Mouse (Mus musculus) ovary, postnatal 36 days (tissue): ENCODE measurements at regions not wholly inside any gene's neighbourhood (a gene's known extent, or its start where the extent isn't known, plus 50 kb on each side); places are given as distances from the start of the nearest gene placed in this dataset.

Source experiments
- DNase-seq: peaks from one replicate; pipeline ENCODE4 v3.0.0; 2022; ENCODE audit warnings: low spot score, mixed read lengths

DNA sequence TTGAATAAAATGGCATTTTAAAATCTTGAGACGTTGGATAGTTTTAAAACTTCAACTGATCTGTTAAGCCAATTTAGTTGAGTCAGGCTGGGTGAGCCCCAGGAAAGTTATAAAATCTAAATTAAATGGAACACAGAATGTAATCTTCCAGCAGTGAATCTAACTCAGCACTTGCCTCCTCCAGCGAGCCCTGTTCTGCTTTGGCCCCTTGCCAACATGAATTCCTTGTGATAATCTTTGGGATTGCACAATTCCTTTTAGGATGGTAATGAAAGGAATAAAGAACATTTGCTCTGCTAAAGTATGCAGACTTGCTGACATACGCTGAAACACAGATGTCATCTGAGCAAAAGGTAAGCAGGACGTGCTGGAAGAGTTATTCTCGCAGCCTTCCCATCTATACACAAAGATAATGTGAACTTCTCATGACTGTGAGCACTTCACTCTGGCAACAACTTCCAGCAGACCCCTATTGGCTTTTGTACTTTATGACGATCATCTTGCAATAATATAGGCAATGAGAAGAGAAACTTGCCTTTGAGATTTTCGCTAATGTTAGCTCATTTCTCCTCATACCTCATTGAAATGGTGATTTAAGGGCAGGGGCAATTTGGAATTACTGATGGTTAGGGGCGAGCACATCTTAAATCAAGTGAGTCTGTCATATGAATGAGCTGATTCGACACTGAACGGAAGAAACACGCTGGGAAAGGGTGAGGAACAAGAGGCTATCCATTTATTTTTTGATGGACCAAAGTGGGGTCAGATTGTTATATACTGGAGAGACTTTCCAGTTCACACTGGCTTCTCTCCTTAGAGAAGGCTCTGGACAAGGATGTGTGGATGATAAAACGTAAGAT lies 216.3 kb upstream of the Pdzrn3 start:
- DNase-seq, result no peak

DNA sequence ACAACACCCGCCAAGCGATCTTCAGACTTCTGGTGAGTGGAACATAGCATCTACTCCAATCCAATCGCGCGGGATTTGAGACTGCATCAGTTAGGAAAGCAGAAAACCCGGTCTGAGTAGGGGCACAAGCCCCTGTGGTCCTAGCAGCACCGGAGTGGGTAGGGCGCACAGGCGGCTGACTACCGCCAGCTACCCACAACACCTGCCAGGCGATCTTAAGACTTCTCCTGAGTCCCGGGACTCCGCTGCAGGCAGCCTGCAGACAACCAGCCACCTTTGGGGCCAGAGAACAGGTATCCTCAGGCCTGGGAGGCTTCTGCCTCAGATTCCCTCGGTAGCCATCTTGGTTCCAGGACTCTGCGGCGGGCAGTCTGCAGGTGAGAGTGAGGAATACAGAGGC lies 208.2 kb upstream of the Pdzrn3 start:
- no peak for DNase-seq

DNA sequence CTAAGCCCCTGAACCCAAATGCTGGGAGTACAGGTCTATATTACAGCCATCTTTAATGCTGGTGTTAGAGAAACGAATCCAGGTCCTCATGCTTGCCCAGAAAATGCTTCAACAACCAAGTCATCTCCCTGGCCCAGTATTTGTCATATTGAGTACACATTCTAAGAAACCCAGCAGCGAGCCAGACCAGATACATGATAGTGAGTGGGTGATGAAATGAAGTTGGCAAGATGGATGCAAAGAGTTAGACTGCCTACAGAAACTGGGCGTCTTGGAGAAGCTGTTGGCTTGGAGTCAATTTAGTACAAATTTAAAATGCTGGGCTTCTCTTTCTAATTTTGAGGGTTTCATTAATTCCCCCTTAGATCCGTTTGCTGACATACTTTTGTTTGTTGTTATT lies 203.1 kb upstream of the Pdzrn3 start:
- no peak for DNase-seq

DNA sequence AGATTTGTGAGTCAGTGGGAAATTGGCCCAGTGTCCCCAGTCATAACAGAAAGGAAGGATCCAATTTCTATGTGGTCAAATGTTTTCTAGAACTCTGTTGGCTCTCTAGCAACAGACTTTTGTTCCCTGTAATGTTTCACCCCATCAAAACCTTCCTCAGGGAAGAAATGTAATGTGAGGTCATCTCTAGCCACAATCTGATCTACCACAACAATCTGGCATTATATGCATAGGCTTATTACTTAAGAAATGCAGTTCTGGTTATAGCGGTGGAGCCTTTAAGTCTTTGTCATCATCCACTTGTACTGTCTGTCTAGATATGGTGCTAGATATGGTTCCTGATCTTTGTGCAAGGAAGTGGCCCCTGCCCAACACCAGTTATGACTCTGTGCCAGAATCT lies 178.4 kb upstream of the Pdzrn3 start:
- no peak for DNase-seq

DNA sequence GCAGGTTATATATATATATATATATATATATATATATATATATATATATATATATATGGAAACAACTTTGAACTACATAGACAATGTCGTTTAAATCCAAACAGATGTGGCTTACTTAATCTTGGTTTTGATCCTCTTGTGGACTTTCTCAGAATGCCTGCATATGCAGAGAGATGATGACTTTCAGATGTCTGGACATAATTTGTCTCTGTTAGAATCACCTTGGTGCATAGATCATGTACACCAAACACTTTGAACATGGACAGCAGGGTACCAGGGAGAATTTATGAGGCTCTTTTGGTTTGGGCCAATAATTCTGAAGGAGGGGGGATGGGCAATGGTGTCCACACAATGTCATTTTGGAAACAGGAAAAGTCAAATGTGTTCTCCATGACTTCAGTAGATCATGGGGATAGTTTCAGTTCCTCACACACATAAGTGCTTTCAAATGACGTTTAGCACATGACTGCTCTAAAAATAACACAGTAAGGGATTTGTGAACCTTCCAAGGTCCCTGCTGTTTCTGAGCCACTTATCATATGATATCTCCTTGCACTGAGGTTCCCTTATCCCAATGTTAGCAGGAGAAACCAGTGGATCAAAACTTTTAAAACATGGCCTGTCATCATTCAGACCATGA lies 177.4 kb upstream of the Pdzrn3 start:
- no peak for DNase-seq

DNA sequence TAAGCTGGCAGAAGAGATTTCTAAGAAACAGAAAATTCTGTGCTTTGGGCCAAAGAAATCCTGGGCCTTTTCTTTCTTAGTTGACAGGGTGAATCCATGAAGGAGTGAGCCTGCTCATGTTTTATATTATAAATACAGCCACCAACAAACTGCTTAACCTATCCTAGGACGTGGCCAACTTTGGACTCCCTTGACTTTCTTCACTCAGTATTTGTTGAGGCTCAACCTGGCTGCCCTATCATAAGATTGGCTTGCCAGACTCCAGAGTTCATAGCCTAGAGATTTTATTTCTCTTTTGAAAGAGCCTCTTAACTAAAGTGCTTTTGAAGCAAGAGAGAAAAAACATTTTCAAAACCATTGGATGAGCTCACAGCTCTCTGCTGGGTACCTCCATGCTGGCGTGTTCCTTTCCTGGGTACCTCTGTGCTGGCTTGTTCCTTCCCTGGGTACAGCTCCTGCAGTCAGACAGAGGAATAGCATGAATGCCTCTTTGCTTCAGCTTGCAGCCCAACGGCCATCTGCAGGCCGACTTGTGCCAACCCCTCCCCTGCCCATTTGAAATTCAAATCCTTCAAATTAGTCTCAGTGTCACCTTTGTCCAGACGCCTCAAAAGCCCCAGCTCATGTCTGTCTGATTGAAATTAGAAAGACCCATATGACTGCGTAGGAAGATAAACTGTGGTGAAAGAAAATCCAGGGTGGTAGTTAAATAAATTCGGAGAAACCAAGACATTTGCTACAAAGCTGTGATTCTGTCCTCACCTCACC lies 173.0 kb upstream of the Pdzrn3 start:
- no peak for DNase-seq

DNA sequence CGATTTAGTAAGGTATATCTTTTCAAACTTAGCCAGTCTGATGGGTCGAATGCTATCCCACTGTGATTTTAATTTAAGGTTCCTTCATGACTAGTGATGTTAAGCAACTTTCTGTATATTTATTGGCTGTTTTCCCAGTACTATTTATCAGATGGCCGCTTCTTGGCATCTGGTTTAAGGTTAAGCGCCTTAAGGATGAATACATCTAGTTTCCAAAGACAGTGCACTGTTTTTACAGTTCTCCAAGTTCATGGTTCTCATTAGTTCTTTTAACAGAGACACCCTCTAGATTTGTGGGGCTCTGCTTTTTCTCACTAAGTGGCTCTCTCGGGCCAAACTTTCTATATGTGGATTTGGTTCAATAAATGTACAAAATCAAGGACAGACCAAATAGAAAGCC lies 159.9 kb upstream of the Pdzrn3 start:
- no peak for DNase-seq

DNA sequence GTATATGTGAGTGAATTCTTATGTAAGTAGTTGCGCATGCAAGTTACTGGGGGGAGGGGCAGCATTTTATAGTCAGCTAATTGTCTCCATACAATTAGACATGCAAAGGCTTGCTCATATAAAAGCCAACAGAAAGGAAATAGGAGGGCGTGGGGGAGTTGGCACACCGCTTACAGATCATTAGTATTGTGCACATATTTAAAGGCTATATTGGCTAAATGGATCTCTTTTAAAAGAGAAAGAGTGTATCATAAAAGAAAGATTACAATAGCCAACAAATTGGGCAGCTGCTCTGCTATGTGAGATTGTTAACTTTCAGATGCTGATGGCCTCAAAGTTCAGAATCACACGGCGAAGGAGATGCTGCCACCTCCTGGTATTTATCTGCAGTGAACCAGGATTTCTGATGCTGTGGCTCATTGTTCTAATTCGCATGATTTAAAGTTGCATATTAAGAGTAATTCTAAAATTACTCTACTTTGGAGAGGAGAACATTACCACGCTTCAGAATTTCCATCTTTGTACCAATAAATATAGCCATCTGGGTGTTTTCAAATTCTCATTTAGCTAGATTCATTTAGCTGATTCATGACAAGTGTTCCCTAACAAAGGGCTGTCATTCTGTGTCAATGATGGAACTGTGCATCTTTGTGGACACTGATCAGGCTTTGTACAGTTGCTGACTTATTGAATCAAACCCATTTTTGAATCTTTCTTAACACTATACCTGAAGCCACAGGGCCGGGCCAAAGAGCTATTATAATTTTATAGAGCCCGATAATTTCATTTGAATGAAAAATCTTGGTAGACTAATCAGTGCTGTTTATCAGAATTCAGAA lies 156.7 kb upstream of the Pdzrn3 start:
- no peak for DNase-seq

DNA sequence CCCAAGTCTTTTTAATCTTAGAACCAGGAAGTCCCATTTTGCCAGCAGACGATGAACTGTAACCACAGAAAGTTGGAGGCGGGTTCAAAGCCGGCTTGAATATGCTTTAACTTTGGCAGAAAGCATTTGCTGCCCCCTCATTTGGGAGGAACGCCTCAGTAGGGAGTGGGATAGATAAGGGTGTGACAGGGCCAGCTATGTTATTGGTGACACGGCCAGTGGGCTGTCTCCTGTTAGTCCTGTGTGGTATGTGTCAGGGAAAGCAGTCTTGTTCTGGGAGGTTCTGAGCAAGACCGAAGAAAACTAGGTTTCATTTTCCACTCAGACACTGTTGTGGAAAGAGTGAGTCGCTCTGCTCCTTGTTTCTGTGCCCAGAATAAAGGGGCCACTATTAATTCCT lies 154.7 kb upstream of the Pdzrn3 start:
- peak; percentile 16 for DNase-seq

DNA sequence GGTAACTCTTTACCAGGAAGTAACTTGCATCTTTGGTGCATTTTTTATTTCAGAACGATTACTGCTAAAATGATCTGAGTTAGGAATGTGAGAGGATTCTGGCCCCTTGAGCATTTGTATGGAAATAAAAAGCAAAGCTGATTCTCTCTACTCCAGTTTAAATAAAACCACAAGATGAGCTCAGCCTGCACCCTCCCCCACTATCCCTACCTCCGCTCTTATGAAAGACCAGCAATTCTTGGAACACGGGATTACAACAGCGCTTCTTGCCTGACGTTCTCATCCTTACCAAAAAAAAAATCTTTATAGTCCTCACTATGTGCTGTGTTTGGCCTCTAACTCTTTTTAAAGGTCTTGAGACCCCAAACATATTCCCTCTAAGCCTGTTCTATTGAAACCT lies 154.2 kb upstream of the Pdzrn3 start:
- DNase-seq, result no peak

DNA sequence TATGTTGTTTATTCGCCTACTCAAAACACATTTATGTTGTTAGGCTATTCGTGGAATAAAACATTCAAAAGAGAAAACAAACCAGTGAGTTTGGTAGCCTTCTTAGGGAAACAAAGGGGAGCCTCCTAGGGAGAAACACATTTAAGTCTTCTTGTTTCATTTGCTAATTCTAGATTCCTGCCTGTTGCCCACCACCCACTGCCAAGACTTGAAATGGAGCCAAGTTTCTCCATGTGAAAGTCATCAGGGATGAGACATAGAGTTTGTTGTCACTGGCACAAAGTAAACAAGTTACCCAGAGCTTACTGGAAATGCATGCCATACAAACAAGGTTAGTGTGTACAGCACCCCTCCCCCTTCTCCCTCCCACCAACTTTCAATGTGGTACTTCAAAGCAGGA lies 147.4 kb upstream of the Pdzrn3 start:
- no peak for DNase-seq

DNA sequence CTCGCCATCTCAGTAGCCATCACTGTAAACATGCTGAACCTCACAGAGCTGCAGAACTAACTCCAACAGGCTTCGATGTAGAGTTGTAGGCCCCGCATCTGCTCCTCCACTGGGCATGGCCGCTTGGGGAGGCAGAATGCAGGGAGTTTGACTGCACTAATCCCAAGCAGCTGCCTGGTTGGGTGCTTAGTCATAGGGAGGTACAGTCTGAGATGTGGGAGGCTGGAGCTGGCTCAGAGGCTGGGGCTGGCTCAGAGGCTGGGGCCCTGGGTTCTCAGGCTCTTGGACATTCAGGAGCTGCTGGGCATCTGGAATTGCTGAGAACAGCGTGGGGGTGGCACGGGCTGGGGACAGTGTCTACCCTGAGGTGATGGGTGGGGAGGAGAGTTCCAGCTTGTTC lies 143.6 kb upstream of the Pdzrn3 start:
- DNase-seq, result no peak

DNA sequence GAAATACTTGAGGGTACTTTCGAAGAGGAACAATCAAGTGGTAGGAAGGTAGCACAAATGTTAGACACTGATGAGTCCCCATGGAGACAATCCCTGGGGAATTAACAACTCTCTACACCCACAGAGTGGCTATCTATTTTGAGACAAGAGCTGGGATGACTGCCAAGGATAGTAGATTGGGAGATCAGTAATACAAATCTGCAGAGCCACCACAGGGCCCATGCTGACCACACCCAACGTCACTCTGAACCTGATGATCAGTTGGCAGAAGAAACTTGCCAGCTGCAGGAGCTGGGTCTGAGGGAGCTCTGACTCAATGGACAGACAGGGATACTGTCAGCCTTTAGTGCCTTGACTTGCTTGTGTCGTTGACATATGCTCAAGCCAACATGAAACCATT lies 143.1 kb upstream of the Pdzrn3 start:
- DNase-seq, result no peak

DNA sequence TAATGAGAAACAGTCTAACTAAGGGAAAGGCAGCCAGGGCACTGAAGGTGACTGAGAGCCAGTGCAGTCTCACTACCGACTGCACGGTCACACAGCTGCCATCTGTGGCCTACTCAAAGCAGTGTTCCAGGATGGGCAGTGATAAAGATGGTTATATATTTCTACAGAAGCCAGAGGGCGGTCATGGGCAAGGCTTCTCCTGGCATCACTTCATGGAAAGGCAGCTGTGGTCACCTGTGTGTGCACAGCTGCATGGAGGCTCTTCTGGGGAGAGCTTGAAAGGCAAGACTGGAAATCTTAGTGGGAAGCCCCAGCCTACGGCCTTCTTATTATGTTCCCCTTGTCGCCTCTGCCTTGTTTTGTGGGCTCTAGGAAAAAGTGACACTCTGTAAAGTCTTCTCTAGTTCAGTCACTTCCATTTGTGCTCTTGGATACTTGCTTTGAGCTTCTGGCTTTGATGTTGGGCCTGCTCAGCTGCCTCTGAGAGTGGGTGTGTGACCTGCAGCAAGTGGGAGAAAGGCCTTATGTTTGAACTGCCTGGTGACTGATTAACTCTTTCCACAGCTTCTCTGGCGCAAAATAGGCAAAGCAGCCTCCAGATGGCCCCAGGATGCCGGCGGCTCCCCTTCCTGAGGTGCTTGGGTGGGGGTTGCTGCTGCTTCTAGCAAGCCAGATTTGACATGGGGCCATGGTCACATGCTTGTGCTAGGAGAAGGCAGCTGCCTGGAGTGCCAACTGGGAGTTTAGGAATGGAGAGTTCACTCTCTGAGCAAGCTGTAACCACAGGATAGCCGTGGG lies 141.4 kb upstream of the Pdzrn3 start:
- DNase-seq, result no peak

DNA sequence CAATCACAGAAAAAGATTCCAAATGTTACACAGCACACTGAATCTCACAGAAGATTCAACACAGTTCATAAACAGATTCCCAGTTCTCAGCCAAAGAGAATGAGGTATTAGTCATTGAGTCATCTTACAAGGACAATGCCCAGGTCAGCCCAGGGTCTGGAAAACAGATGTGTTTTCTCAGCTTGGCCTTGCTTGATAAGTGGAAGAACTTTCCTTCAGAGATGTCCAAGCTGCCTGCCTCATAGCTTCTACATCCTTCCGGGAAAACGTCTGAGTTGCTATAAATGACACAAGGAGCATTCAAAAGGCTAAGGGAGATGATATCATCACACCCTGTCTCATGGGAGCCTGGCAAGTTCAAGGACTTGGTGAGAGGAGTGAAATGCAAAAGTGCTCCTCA lies 139.9 kb upstream of the Pdzrn3 start:
- no peak for DNase-seq

DNA sequence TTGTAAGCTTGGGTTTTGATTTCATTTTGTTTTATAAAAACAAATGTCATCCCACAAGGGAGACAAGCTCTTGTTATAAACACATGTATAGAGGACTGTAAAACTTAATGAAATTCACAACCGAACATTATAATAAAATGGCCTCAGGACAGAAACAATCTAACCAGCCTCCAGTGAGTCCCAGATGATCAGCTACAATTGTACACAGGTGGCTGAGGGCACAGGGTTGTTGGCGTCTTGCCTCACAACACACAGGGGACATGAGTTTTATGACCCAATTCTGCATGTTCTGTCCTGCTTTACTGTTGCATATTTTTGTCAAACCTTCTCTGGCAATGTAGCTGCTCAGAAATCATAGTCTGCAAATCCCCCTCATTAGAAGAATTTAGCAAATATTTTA lies 136.0 kb upstream of the Pdzrn3 start:
- DNase-seq, result no peak

DNA sequence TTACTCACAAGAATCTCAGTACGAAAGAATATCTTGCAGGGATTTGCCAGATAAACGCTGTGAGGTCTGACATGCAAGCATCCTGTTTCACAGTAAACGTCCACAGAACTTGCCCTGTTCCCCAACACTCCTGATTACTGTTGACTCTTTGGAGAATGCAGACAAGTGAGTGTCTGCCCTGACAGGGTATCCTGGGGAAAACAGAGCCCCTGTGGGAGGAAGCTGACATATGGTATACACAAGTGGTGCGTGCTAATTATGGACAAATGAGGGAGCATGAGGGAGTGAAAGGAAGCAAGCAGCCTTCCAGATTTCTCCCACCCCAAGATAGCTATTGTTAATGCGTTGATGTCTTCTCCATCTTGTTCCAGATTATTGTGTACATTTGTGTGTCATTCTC lies 124.5 kb upstream of the Pdzrn3 start:
- no peak for DNase-seq

DNA sequence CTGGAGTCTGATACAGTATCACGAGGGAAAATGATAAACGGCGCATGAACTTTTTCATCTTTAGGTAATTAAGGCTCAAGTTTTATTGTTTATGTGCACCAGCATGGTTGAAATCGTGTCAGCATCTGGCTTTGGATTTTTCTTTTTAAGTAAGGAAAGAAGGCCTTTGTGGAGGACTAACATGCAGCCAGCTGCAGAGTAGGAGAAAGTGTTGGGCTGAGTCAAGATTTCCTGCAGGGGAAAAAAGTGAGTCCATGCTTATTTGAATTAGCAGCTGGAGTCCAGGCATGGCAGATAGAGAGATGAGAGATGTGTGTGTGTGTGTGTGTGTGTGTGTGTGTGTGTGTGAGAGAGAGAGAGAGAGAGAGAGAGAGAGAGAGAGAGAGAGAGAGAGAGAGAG lies 124.0 kb upstream of the Pdzrn3 start:
- no peak for DNase-seq

DNA sequence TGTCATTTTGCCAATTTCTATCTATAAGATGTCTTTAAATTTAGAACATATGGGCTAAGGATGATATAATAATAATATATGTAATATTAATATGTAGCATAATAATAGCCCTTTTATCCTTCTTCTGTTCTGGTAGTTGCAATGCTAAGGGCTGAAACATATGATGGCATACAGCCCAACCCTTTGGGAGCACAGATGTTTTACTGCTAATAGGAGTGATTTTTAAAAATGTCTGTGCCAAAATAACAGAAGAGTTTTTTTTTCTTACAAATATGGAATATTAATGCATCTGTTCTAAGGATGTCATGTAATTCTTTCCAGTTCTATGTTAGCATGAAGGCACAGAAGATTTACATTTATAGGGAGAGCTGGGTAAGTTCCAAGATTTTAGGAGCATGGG lies 122.5 kb upstream of the Pdzrn3 start:
- DNase-seq, result no peak

DNA sequence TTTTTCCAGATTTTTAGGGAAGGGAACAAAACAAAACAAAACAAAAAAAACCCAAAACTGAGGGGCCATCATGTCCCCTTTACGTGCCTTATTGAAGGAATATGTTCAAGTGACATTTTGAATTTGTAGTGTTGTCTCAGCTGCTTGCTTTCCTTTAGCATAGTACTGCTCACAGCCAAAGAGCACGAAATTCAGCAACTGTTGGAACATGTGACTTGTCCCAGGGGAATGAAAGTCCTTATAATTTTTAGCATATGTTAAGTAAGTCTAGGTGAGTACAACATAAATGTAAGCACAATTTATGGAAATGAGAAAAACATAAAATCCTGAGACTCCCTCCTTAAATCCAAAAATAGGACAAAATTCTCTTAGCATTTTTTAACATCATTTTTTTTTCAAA lies 110.8 kb upstream of the Pdzrn3 start:
- no peak for DNase-seq

DNA sequence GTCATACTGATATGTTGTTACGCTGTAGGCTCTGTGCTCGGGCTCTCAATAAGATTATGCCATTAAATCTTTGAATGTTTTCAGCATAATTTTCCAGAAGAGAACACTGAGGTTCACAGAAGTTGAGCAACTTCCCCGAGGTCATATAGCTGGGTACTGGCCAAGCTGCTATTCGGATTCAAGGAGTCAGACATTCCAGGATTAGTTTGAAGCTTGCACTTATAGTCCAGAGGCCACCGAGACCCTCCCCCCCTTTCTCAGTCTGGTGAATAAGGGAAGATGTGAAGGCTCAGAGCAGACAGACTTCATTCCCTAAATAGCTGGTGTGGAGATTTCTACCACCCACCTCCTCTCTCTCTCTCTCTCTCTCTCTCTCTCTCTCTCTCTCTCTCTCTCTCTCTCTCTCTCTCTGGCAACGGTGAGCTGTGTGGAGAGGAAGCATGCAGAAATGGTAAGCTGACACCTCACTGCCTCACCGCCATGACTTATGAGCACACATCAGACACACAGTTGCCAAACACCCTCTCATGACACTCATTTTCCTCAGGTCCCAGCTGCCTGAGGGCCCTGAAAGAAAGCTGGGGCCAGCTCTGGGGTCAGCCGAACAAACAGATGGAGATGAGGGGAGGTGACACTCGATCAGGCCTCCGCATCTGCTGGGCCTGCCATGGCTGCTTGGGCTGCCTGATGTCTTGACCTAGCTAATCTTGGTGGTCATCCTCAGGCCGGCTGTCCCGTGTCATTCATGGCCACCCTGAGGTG lies 107.0 kb upstream of the Pdzrn3 start:
- DNase-seq, result no peak
